Mouse (Mus musculus) neural tube, embryonic 11.5 days (tissue): ENCODE results near the gene Urah. TPM values are rescaled to one million over a fixed set of nuclear protein-coding genes. Genes with fewer than 3 reads are reported as not detected.
A peak's percentile ranks its signal among the peaks of the same experiment; 100 is the strongest.

ENCODE experiments used
- ATAC-seq: fragments of 200-750 bp; cut with Nextera tagmentation; 2 replicates; pipeline ENCODE4 v1.8.0; 2017; ENCODE audit warnings: moderate number of reproducible peaks, mild to moderate bottlenecking, moderate TSS enrichment, moderate library complexity; ENCODE audit not compliant: insufficient read depth, low FRiP score, low TSS enrichment
- DNase-seq: peaks from one replicate; pipeline ENCODE4 v3.0.0-alpha.2; 2015; ENCODE audit warnings: low spot score
- H3K27ac ChIP-seq: fragments of 300-500 bp; sonication (generic); 2 replicates; pipeline ENCODE4 v1.5.1; 2014; ENCODE audit warnings: low read depth, mild to moderate bottlenecking, low read length
- H3K27me3 ChIP-seq: fragments of 300-500 bp; sonication (generic); 2 replicates; pipeline ENCODE4 v1.6.1; 2014; ENCODE audit warnings: mild to moderate bottlenecking, low read length, mixed read lengths; ENCODE audit not compliant: control insufficient read depth, insufficient read depth
- H3K36me3 ChIP-seq: fragments of 300-500 bp; sonication (generic); 2 replicates; pipeline ENCODE4 v1.6.1; 2014; ENCODE audit warnings: mild to moderate bottlenecking, low read length, moderate library complexity, mixed read lengths; ENCODE audit not compliant: control insufficient read depth, insufficient read depth
- H3K4me1 ChIP-seq: fragments of 300-500 bp; sonication (generic); 2 replicates; pipeline ENCODE4 v1.6.1; 2014; ENCODE audit warnings: low read length, mixed read lengths; ENCODE audit not compliant: control insufficient read depth, insufficient read depth
- H3K4me2 ChIP-seq: fragments of 300-500 bp; sonication (generic); 2 replicates; pipeline ENCODE4 v1.6.1; 2014; ENCODE audit warnings: low read depth, mild to moderate bottlenecking, moderate library complexity
- H3K4me3 ChIP-seq: fragments of 300-500 bp; sonication (generic); 2 replicates; pipeline ENCODE4 v1.5.1; 2014; ENCODE audit warnings: low read depth, low read length
- H3K9ac ChIP-seq: fragments of 300-500 bp; sonication (generic); 2 replicates; pipeline ENCODE4 v1.6.1; 2014; ENCODE audit warnings: mild to moderate bottlenecking, low read length
- H3K9me3 ChIP-seq: fragments of 300-500 bp; sonication (generic); 2 replicates; pipeline ENCODE4 v1.6.1; 2016; ENCODE audit warnings: low read length; ENCODE audit not compliant: control insufficient read depth
- WGBS: fragments of 180-500 bp; shearing (Covaris S2); extraction: QIAGEN DNeasy Blood & Tissue Kit; methylation state at CpG from one replicate; pipeline ENCODE4 v1.1.7; 2014; 5-methylcytosine and 5-hydroxymethylcytosine counted together
- polyA plus RNA-seq: library from polyadenylated mRNA; unstranded; fragments of >200 nt; fragmentation: Nextera tagmentation; extraction: Ambion mirVana; gene quantifications from 2 replicates; pipeline ENCODE4 v1.2.1, GENCODE M21; 2014

Gene Urah
- polyA plus RNA-seq, 1 experiment from 2014 or later = 0.34 TPM

DNA sequence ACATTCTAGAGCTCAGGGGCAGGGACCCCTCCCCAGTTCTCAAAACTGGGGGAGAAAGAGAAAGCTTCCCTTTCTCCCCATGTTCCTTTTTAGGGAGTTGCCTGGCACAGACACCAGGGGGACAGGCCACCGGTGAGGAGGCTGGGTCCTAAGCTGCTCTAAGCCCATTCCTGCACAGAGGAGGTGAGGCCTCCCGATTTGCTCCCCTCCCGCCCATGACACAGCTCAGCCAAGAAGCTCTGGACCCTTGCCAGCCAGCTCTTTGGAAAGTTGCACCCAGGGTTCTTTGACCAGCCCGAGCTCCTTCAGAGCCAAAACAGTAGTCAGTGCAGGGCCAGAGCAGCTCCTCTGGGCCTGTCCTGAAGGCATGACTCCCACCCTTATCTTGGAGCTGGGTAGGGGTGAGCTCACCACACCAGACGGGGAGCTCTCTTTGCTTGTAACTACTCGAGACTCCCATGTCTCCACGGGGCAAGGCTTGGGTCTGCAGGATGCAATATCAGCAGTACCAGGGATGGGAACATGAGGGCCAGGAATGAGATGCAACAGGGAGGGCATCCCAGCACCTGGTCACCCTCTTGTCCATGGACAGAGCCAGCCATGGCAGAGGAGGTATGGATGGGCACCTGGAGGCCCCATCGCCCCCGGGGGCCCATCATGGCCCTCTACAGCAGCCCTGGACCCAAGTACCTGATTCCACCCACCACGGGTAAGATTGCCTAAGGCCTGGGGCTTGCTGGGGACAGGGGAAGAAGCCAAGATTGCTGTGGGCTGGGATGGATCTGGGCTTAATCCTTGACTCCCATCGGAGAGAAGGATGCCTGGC lies 13.2 kb downstream of the Urah start, which contains the start of gene Odf3:
TSS of gene Odf3 (plus strand) at position 51 of the 826 bp plus-strand sequence.
- DNase-seq = no peak
- Histone ChIP-seq H3K9ac (no peak within 1 kb of the TSS; the same call in 1 of the 2 replicates), H3K9me3 (no peaks in the 10 kb centered on the region), H3K4me2 (no peak within 1 kb of the TSS), H3K27me3 (no peaks in the 10 kb centered on the region), H3K27ac (no peak within 1 kb of the TSS), H3K36me3 (peaks cover 4% of the 10 kb centered on the region), H3K4me3 (no peak within 1 kb of the TSS), H3K4me1 (no peaks in the 10 kb centered on the region)
- no peak for ATAC-seq
- 73% methylated on average over 11 of the region's 11 CpGs for WGBS

DNA sequence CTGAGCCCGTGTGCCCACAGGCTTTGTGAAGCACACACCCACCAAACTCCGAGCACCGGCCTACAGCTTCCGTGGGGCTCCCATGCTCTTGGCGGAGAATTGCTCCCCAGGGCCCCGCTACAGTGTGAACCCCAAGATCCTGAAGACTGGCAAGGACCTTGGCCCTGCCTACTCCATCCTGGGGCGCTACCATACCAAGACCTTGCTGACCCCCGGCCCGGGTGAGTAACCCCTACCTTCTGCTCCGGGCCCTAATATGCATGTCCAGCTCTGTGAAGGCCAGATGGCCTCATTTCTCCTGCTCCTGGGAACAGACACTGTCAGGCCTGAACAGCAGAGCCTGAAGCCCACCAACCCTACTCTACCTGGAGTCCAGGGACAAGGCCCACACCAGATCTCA lies 13.8 kb downstream of the Urah start:
- ATAC-seq = no peak
- H3K27me3 ChIP-seq = no peaks in the 10 kb centered on the region
- no peaks in the 10 kb centered on the region for H3K9me3 ChIP-seq
- H3K27ac ChIP-seq = no peak overlapping the region
- no peak overlapping the region for H3K4me2 ChIP-seq
- WGBS = 95% methylated on average over 10 of the region's 10 CpGs
- no peaks in the 10 kb centered on the region for H3K4me1 ChIP-seq
- H3K9ac ChIP-seq = no peak overlapping the region
- DNase-seq = no peak
- no peak overlapping the region for H3K4me3 ChIP-seq
- peaks cover 7% of the 10 kb centered on the region for H3K36me3 ChIP-seq

DNA sequence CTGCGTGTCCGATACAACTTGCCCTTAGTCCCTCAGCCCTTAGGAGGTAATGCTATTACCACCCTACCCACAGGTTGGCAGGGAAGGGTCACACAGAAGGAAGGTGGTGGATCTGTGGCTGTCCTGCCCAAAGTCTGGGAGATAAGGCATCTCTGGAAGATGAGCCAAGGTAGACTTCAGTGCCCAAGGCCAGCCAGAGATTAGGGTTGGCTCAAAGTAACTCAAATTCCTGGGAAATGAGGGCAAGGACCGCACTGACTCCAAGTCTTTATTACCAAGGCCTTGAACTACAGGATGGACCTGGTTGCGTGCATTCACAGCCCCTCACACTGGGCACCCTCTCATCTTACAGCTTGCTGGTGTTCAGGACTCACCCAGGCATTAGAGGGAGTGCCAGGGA lies 17.1 kb downstream of the Urah start:
- Histone ChIP-seq H3K9ac (no peak overlapping the region), H3K27ac (no peak overlapping the region), H3K36me3 (peaks cover 10% of the 10 kb centered on the region), H3K9me3 (no peaks in the 10 kb centered on the region), H3K4me3 (no peak overlapping the region), H3K4me2 (no peak overlapping the region), H3K4me1 (peaks cover 8% of the 10 kb centered on the region), H3K27me3 (no peaks in the 10 kb centered on the region)
- ATAC-seq = no peak
- 99% methylated on average over 4 of the region's 4 CpGs for WGBS
- no peak for DNase-seq

DNA sequence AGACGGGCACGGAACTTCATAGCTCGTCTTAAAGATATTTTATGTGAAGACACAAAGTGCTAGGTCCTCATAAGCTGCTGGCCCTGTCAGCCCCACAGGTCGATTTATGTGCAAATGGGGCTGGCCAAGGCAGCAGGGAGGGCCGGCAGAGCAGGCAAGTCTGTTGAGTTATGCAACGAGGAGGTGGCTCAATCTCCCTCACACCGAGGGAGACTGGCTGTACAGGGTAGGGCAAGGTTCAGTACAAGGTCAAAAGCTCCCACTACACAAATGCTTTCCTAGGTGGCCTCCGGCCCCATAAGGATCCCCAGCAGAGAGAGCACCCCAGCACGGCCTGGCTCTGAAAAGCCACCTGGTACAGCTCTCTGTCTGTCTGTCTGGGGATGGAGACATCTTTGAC lies 18.6 kb downstream of the Urah start:
- no peak for DNase-seq
- no peak overlapping the region for H3K27ac ChIP-seq
- no peak overlapping the region for H3K4me3 ChIP-seq
- WGBS = 82% methylated on average over 9 of the region's 9 CpGs
- no peaks in the 10 kb centered on the region for H3K27me3 ChIP-seq
- H3K9ac ChIP-seq = no peak overlapping the region
- H3K4me2 ChIP-seq = no peak overlapping the region
- H3K9me3 ChIP-seq = no peaks in the 10 kb centered on the region
- H3K4me1 ChIP-seq = peaks cover 15% of the 10 kb centered on the region
- H3K36me3 ChIP-seq = peaks cover 10% of the 10 kb centered on the region
- no peak for ATAC-seq

DNA sequence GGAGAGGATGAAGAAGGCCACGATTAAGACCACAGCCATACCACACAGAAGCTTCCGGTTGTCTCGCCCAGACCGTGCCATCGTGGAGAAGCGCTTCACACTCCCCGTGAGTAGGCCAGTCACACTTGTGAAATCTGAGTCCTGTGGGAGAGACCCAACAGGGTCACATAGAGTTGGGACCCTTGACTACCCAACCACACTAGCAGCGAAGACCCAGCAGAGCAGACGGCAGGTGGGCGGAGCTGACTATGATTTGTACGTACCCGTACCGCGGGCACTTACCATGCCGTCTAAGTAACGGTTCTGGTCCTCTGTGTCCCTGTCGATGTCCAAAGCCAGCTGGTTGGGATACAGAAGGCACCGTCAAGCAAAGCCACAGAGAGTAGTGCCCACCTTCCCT lies 19.7 kb downstream of the Urah start:
- no peak overlapping the region for H3K27ac ChIP-seq
- H3K4me2 ChIP-seq = no peak overlapping the region
- 93% methylated on average over 18 of the region's 18 CpGs for WGBS
- H3K9me3 ChIP-seq = no peaks in the 10 kb centered on the region
- H3K4me1 ChIP-seq = peaks cover 21% of the 10 kb centered on the region
- no peak overlapping the region for H3K4me3 ChIP-seq
- ATAC-seq (no peak), DNase-seq (no peak)
- H3K36me3 ChIP-seq = peaks cover 10% of the 10 kb centered on the region
- H3K27me3 ChIP-seq = no peaks in the 10 kb centered on the region
- H3K9ac ChIP-seq = no peak overlapping the region

DNA sequence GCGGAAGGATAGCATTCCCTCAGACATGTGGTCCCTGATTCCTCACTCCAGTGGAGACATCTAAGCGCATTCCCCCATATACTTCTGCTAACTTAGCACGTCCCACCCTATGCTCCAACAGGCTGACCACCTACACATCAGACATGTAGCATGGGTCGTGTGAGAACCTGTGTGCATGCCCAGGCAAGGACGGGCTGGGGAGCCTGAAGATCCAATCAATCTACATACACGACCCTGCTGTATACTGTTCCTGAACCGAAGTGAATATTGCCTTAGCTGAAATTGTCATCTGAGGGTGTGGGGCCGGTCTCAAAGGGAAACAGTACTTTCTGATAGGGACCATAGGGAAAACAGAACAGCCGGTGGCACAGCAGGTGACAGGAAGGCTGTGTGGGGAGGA lies 20.4 kb downstream of the Urah start:
- Histone ChIP-seq H3K27ac (no peak overlapping the region), H3K4me1 (peaks cover 21% of the 10 kb centered on the region), H3K4me3 (peak overlapping the region; percentile 57), H3K36me3 (peaks cover 10% of the 10 kb centered on the region), H3K4me2 (peak overlapping the region; percentile 99), H3K9ac (peak overlapping the region; percentile 85), H3K27me3 (no peaks in the 10 kb centered on the region), H3K9me3 (no peaks in the 10 kb centered on the region)
- 78% methylated on average over 9 of the region's 9 CpGs for WGBS
- ATAC-seq (no peak), DNase-seq (no peak)

DNA sequence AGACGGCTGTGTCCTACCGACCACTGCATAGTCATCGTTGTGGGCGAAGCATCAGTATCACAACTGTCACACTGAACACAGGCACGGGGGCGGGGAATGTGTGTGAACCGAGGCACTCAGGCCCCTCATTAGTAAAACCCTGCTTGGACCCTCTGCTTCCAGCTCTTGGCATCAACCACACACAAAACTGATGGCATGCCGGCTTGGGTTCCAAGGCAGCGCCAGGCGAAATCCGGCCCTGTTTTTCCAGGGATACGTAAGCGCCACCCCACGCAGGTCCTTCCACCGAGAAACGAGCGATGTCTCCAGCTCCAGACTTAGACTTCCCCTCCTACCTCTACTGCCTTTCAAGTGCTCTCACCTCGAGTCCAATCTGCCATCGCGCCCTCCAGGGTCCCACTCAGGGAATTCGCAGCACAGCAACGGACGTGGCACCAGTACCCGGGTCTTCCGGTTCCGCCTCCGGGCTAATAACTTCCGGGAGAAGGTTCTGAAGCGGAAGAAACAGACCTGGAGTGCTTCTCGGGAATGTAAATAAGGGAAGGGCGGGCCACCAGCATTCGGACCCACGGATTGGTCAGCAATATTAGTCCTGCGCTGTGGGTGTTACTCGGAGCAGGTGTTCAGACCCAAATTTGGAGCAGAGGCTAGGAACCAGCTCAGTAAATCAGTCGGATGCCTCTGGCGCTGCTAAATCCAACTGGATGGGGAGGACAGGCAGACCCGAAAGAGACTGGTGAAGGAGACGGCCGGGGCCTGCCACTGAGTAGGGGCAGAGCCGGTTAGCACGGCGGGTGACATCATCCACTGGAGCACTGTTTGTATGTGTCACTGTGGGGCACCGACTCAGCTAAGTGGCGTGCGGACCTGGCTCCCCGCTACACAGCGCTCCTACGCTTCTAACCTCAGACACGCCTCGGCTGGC lies 21.3 kb downstream of the Urah start, which contains the start of gene Gm45785:
TSS of gene Gm45785 (minus strand) at position 472 of the 925 bp plus-strand sequence.
- peak within 1 kb of the TSS; percentile 85 for H3K9ac ChIP-seq
- peak; percentile 78 for ATAC-seq
- H3K4me3 ChIP-seq = peak within 1 kb of the TSS; percentile 57
- peaks cover 10% of the 10 kb centered on the region for H3K36me3 ChIP-seq
- H3K27me3 ChIP-seq = no peaks in the 10 kb centered on the region
- DNase-seq = peak; percentile 90
- peaks cover 21% of the 10 kb centered on the region for H3K4me1 ChIP-seq
- WGBS = 2% methylated on average over 51 of the region's 51 CpGs
- H3K27ac ChIP-seq = peak within 1 kb of the TSS; percentile 86
- H3K4me2 ChIP-seq = peak within 1 kb of the TSS; percentile 99
- no peaks in the 10 kb centered on the region for H3K9me3 ChIP-seq

DNA sequence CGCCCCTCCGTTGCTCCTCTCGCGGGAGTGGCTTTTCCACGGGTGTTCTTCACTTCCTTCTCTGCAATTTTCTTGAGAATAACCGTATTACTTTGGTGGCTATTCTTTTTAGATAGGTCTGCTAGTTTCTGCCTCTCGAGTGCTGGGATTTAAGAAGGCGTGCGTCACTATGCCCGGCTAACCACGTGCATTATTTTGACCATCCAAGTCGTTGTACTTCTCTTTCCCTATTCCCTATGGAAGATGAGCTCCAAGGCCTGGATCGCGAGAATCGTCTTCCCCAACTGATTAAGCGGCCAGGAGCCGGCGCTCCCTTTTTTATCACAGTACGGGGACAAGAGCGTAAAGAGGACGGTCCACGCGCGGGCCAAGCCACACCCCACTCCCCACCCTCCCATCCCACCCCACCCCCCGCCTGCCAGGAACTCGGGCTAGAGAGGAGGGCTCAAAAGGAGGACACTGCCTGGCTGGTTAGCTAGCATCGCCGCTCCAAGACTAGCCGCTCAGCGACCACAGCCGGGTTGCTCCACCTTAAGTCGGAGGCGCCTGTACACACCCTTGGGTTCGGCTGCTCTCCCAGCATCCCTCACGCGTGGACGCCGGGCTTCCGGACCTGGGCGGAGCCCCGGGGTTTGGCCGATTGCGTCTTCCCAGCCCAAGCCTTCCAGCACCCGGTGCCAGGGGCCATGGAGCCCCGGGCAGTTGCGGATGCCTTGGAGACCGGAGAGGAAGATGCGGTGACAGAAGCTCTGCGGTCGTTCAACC lies 22.1 kb downstream of the Urah start, which contains the start of gene Ric8a:
TSS of gene Ric8a (plus strand) at position 173 of the 765 bp plus-strand sequence.
- H3K4me1 ChIP-seq = peaks cover 21% of the 10 kb centered on the region
- H3K27me3 ChIP-seq = no peaks in the 10 kb centered on the region
- H3K4me3 ChIP-seq = peak within 1 kb of the TSS; percentile 57
- H3K4me2 ChIP-seq = peak within 1 kb of the TSS; percentile 99
- peaks cover 14% of the 10 kb centered on the region for H3K36me3 ChIP-seq
- H3K27ac ChIP-seq = peak within 1 kb of the TSS; percentile 86
- peak within 1 kb of the TSS; percentile 85 for H3K9ac ChIP-seq
- ATAC-seq (peak; percentile 63), DNase-seq (peak; percentile 82)
- H3K9me3 ChIP-seq = no peaks in the 10 kb centered on the region
- under 1% methylated on average over 49 of the region's 50 CpGs for WGBS
